Mouse (Mus musculus) cerebellum, adult 9-11 months (tissue): Measurements from ENCODE around the gene Micall2.
"Not testable (repeated sequence)": the region's sequence is repeated elsewhere in the genome, so short reads cannot be mapped to it uniquely, and the experiment has no call there.

Experiments used
- DNase-seq: peaks from one replicate; pipeline ENCODE4 v3.0.0; 2022

Micall2 gene

GRCm38 (mm10) chr5:139735677-139736503 is at the start of gene Micall2:
Gene Micall2 (minus strand): TSS chr5:139736336.
- peak; percentile 83 for DNase-seq

- DNase-seq = no peak
These were observed 45.3 kb upstream of the Micall2 start for GRCm38 (mm10) chr5:139781406-139781805.

GRCm38 (mm10) chr5:139776966-139777365 is 40.8 kb upstream of the Micall2 start:
- no peak for DNase-seq

- peak; percentile 95 for DNase-seq
These were observed 39.2 kb upstream of the Micall2 start, which contains the start of gene Ints1 for GRCm38 (mm10) chr5:139775216-139775926. Gene Ints1 (minus strand): TSS chr5:139775674.

- no peak for DNase-seq
These were observed 32.1 kb upstream of the Micall2 start for GRCm38 (mm10) chr5:139768216-139768615.

GRCm38 (mm10) chr5:139764296-139764695 is 28.2 kb upstream of the Micall2 start:
- no peak for DNase-seq

GRCm38 (mm10) chr5:139758096-139758495 is 22.0 kb upstream of the Micall2 start:
- DNase-seq = no peak

GRCm38 (mm10) chr5:139756586-139756985 is 20.4 kb upstream of the Micall2 start:
- DNase-seq = no peak

GRCm38 (mm10) chr5:139756135-139756534 is 20.0 kb upstream of the Micall2 start:
- DNase-seq = no peak

GRCm38 (mm10) chr5:139754753-139755152 is 18.6 kb upstream of the Micall2 start:
- DNase-seq = peak; percentile 72

GRCm38 (mm10) chr5:139750535-139750934 is 14.4 kb upstream of the Micall2 start:
- DNase-seq = no peak

GRCm38 (mm10) chr5:139749413-139750125 is 13.4 kb upstream of the Micall2 start:
- DNase-seq = no peak

- DNase-seq = no peak
These were observed 9.6 kb upstream of the Micall2 start for GRCm38 (mm10) chr5:139745771-139746170.

- not testable (repeated sequence) for DNase-seq
These were observed 6.5 kb upstream of the Micall2 start for GRCm38 (mm10) chr5:139742640-139743039.

- no peak for DNase-seq
These were observed 2.6 kb upstream of the Micall2 start for GRCm38 (mm10) chr5:139738592-139739315.

GRCm38 (mm10) chr5:139737841-139738591 is 1.9 kb upstream of the Micall2 start:
- DNase-seq = no peak

- DNase-seq = no peak
These were observed 386 bp upstream of the Micall2 start for GRCm38 (mm10) chr5:139736504-139736940.

GRCm38 (mm10) chr5:139734746-139735145 is 1.4 kb downstream of the Micall2 start:
- no peak for DNase-seq

- DNase-seq = no peak
These were observed 2.1 kb downstream of the Micall2 start for GRCm38 (mm10) chr5:139734016-139734415.

- no peak for DNase-seq
These were observed 3.5 kb downstream of the Micall2 start for GRCm38 (mm10) chr5:139732634-139733107.

- DNase-seq = peak; percentile 53
These were observed 5.2 kb downstream of the Micall2 start for GRCm38 (mm10) chr5:139730712-139731486.
